Mouse (Mus musculus) CH12.LX (cell line): ENCODE results near the gene Sbno1. TPM values are rescaled to one million over a fixed set of nuclear protein-coding genes. Genes with fewer than 3 reads are reported as not detected.

ENCODE experiments used
- DNase-seq: peaks from one replicate; pipeline ENCODE4 v3.0.0-alpha.2; 2013; ENCODE audit errors: extremely low read depth
- H3K27ac ChIP-seq: 2 replicates; pipeline ENCODE4 v1.5.1; 2012; ENCODE audit warnings: low read depth, mild to moderate bottlenecking, control low read depth, moderate library complexity; ENCODE audit not compliant: insufficient read depth
- H3K27me3 ChIP-seq: replicated peaks from 2 replicates; pipeline ENCODE3; 2012; ENCODE audit warnings: inconsistent platforms
- H3K36me3 ChIP-seq, 2 experiments: replicated peaks in 1 of 2; 2 replicates each; pipeline versions ENCODE3 to v1.6.1; 2012; ENCODE audit warnings: inconsistent platforms in 1 of 2, low read length in 1 of 2, mild to moderate bottlenecking in 1 of 2, mixed read lengths in 1 of 2, moderate library complexity in 1 of 2; ENCODE audit not compliant: control insufficient read depth in 1 of 2, insufficient read depth in 1 of 2
- H3K4me1 ChIP-seq, 2 experiments: 2 replicates each; pipeline ENCODE4 v1.6.1; 2012; ENCODE audit warnings: inconsistent platforms in 1 of 2, moderate library complexity in 1 of 2; ENCODE audit not compliant: insufficient read depth in 2 of 2, control insufficient read depth in 1 of 2
- H3K4me2 ChIP-seq: 2 replicates; pipeline ENCODE4 v1.6.1; 2012; ENCODE audit warnings: low read depth, mild to moderate bottlenecking, control low read depth; ENCODE audit not compliant: poor library complexity, insufficient read depth, severe bottlenecking
- H3K4me3 ChIP-seq, 3 experiments: fragments of 150-350 bp in 1 of 3; sonication (generic) in 1 of 3; replicated peaks in 1 of 3; 2 replicates each; pipeline versions ENCODE3 to v1.5.1; 2011 to 2012; ENCODE audit warnings: low read depth in 2 of 3, low read length in 2 of 3, mild to moderate bottlenecking in 2 of 3, moderate library complexity in 2 of 3, control low read depth in 1 of 3, improper control_type of control experiment in 1 of 3, inconsistent platforms in 1 of 3, mixed read lengths in 1 of 3; ENCODE audit not compliant: poor library complexity in 1 of 3
- H3K79me2 ChIP-seq: replicated peaks from 2 replicates; pipeline ENCODE4 v1.6.1; 2012; ENCODE audit warnings: mild to moderate bottlenecking, moderate library complexity; ENCODE audit not compliant: control insufficient read depth, poor library complexity, insufficient read depth, severe bottlenecking; ENCODE audit errors: extremely low read depth
- H3K9ac ChIP-seq: 2 replicates; pipeline ENCODE4 v1.6.1; 2012; ENCODE audit warnings: low read depth, mild to moderate bottlenecking, control low read depth, moderate library complexity; ENCODE audit not compliant: insufficient read depth
- H3K9me3 ChIP-seq: replicated peaks from 2 replicates; pipeline ENCODE3; 2012; ENCODE audit warnings: low read length, inconsistent platforms, mixed read lengths
- CHD1 ChIP-seq: IDR thresholded peaks from 2 replicates; pipeline ENCODE4 v1.6.1; 2012; ENCODE audit warnings: low read depth, low read length, improper control_type of control experiment, inconsistent platforms
- CHD2 ChIP-seq: IDR thresholded peaks from 2 replicates; pipeline ENCODE4 v1.6.1; 2011; ENCODE audit warnings: low read length, improper control_type of control experiment
- CTCF ChIP-seq, 2 experiments: IDR thresholded peaks in 1 of 2; conservative IDR thresholded peaks in 1 of 2; 2 replicates each; pipeline ENCODE4 v1.5.1; 2011 to 2012; ENCODE audit warnings: low read depth in 2 of 2, low read length in 2 of 2, improper control_type of control experiment in 1 of 2, inconsistent platforms in 1 of 2, mild to moderate bottlenecking in 1 of 2, moderate library complexity in 1 of 2
- EP300 ChIP-seq: IDR thresholded peaks from 2 replicates; pipeline ENCODE4 v1.6.1; 2011; ENCODE audit warnings: low read length, improper control_type of control experiment
- ETS1 ChIP-seq: conservative IDR thresholded peaks from 2 replicates; pipeline ENCODE4 v1.6.1; 2012; ENCODE audit warnings: low read depth, mild to moderate bottlenecking, inconsistent platforms, low read length, improper control_type of control experiment, moderate library complexity
- GABPA ChIP-seq: IDR thresholded peaks from 2 replicates; pipeline ENCODE4 v1.6.1; 2012; ENCODE audit warnings: low read depth, low read length, improper control_type of control experiment, inconsistent platforms; ENCODE audit not compliant: insufficient replicate concordance
- HCFC1 ChIP-seq: IDR thresholded peaks from 2 replicates; pipeline ENCODE4 v1.6.1; 2012; ENCODE audit warnings: low read depth, mild to moderate bottlenecking, inconsistent platforms, low read length, improper control_type of control experiment
- IRF4 ChIP-seq: IDR thresholded peaks from 2 replicates; pipeline ENCODE4 v1.6.1; 2014; ENCODE audit warnings: low read depth, mild to moderate bottlenecking, inconsistent platforms, low read length, improper control_type of control experiment
- JUN ChIP-seq: IDR thresholded peaks from 2 replicates; pipeline ENCODE4 v1.6.1; 2011; ENCODE audit warnings: low read depth, mild to moderate bottlenecking, low read length, improper control_type of control experiment, moderate library complexity; ENCODE audit not compliant: insufficient read depth
- JUND ChIP-seq: conservative IDR thresholded peaks from 2 replicates; pipeline ENCODE4 v1.6.1; 2011; ENCODE audit warnings: low read depth, low read length, improper control_type of control experiment
- KAT2A ChIP-seq: IDR thresholded peaks from 2 replicates; pipeline ENCODE4 v1.6.1; 2012; ENCODE audit warnings: low read length, improper control_type of control experiment, inconsistent platforms; ENCODE audit not compliant: insufficient replicate concordance
- MAFK ChIP-seq: IDR thresholded peaks from 2 replicates; pipeline ENCODE4 v1.6.1; 2011; ENCODE audit warnings: low read length, improper control_type of control experiment; ENCODE audit not compliant: insufficient replicate concordance
- MAX ChIP-seq: IDR thresholded peaks from 2 replicates; pipeline ENCODE4 v1.6.1; 2011; ENCODE audit warnings: low read length, improper control_type of control experiment
- MEF2A ChIP-seq: IDR thresholded peaks from 2 replicates; pipeline ENCODE4 v1.6.1; 2014; ENCODE audit warnings: low read depth, mild to moderate bottlenecking, inconsistent platforms, low read length, improper control_type of control experiment, borderline replicate concordance
- MXI1 ChIP-seq: IDR thresholded peaks from 2 replicates; pipeline ENCODE4 v1.6.1; 2011; ENCODE audit warnings: mild to moderate bottlenecking, low read depth, low read length, improper control_type of control experiment
- NELFE ChIP-seq: IDR thresholded peaks from 2 replicates; pipeline ENCODE4 v1.6.1; 2011; ENCODE audit warnings: low read depth, low read length, improper control_type of control experiment
- NRF1 ChIP-seq: IDR thresholded peaks from 2 replicates; pipeline ENCODE4 v1.6.1; 2014; ENCODE audit warnings: low read depth, mild to moderate bottlenecking, inconsistent platforms, low read length, improper control_type of control experiment, moderate library complexity
- PAX5 ChIP-seq: IDR thresholded peaks from 2 replicates; pipeline ENCODE4 v1.6.1; 2012; ENCODE audit warnings: low read length, inconsistent platforms, mixed read lengths
- POLR2AphosphoS2 ChIP-seq: IDR thresholded peaks from 2 replicates; pipeline ENCODE4 v1.6.1; 2011; ENCODE audit warnings: low read depth, low read length, improper control_type of control experiment
- RAD21 ChIP-seq: IDR thresholded peaks from 2 replicates; pipeline ENCODE4 v1.6.1; 2011; ENCODE audit warnings: low read depth, mild to moderate bottlenecking, low read length, improper control_type of control experiment, moderate library complexity
- SIN3A ChIP-seq: IDR thresholded peaks from 2 replicates; pipeline ENCODE4 v1.6.1; 2012; ENCODE audit warnings: low read length, improper control_type of control experiment, inconsistent platforms
- SMC3 ChIP-seq: IDR thresholded peaks from 2 replicates; pipeline ENCODE4 v1.6.1; 2011; ENCODE audit warnings: low read depth, low read length, improper control_type of control experiment
- TCF12 ChIP-seq: IDR thresholded peaks from 2 replicates; pipeline ENCODE4 v1.6.1; 2014; ENCODE audit warnings: low read depth, mild to moderate bottlenecking, inconsistent platforms, low read length, improper control_type of control experiment
- UBTF ChIP-seq: IDR thresholded peaks from 2 replicates; pipeline ENCODE4 v1.6.1; 2012; ENCODE audit warnings: low read depth, mild to moderate bottlenecking, inconsistent platforms, low read length, improper control_type of control experiment, moderate library complexity
- USF2 ChIP-seq: conservative IDR thresholded peaks from 2 replicates; pipeline ENCODE4 v1.6.1; 2011; ENCODE audit warnings: low read depth, low read length, improper control_type of control experiment
- ZC3H11A ChIP-seq: IDR thresholded peaks from 2 replicates; pipeline ENCODE4 v1.6.1; 2012; ENCODE audit warnings: low read depth, mild to moderate bottlenecking, inconsistent platforms, low read length, improper control_type of control experiment
- ZKSCAN1 ChIP-seq: IDR thresholded peaks from 2 replicates; pipeline ENCODE4 v1.6.1; 2012; ENCODE audit warnings: low read depth, inconsistent platforms, low read length, improper control_type of control experiment, borderline replicate concordance
- ZMIZ1 ChIP-seq: IDR thresholded peaks from 2 replicates; pipeline ENCODE4 v1.6.1; 2012; ENCODE audit warnings: low read depth, mild to moderate bottlenecking, inconsistent platforms, low read length, improper control_type of control experiment
- dilution Hi-C: fragments of 300-500 bp; cut with MboI; formaldehyde crosslinking; loops from 2 replicates; pipeline ENCODE4 v1.14.3; 2020; ENCODE audit warnings: low sequenced_read_pairs; ENCODE audit not compliant: extremely low pct_unique_long_range_greater_than_20kb, extremely low pct_ligation_motif_present
- in situ Hi-C: fragments of 300-500 bp; cut with MboI; formaldehyde crosslinking; loops from 3 replicates; pipeline ENCODE4 v1.14.3; 2019; ENCODE audit warnings: low sequenced_read_pairs, low pct_ligation_motif_present, low pct_unique_long_range_greater_than_20kb, mixed read lengths
- polyA plus RNA-seq: library from polyadenylated mRNA; unstranded; fragments of >175 nt; gene quantifications from 2 replicates; pipeline ENCODE4 v1.2.1, GENCODE M21; 2012; ENCODE audit warnings: low read depth; ENCODE audit not compliant: insufficient read length
- total RNA-seq, 2 experiments: library from RNA; depleted of rRNA; stranded (reverse); fragments of 300-350 nt in 1 of 2; fragments of >200 nt in 1 of 2; gene quantifications; 2 replicates each; pipeline ENCODE4 v1.2.3; 2012 to 2014

The Sbno1 gene
- total and polyA plus RNA-seq, 3 experiments, result 35.0 to 48.5 (median 38.3) TPM

DNA sequence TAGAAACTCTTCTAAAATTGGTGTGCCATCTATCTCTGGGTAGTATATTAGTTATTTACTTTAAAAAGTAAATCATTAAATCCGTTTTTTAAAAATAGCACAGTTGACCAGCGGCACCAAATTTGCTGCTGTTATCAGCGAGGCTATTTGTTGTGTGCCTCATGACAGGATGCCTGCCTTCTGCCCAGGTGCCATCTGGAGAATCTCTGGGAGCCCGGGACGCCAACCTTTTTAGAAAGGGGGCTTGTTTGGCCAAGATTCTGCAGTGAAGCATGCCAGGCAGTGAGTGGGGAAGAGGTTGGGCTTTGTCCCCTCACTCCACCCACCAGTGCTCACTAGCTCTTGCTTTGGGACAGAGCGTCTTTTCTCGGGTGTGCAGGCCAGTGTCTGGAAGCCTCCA, 24.2 kb upstream of the Sbno1 start:
- Histone ChIP-seq H3K9ac (no peak overlapping the region), H3K36me3 (peaks cover 68 to 75% of the 10 kb centered on the region in 2 experiments), H3K27ac (no peak overlapping the region)

DNA sequence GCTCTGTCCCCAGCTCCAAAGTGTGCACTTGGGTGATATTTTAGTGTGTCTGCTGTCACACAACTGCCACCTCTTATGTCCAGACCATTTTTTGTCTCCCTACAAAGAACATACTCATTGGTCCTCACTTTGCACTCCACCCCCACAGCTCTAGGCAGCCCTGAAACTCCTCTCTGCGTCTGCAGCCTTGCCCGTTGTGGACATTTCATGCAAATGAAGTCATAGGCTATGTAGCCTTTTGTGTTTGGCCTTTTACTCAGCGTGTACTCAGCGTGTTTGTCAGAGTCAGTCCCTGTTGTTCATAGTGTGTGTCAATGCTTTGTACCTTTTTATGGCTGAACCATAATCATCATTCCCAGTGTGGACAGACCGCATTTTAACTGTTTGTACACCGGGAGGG, 23.7 kb upstream of the Sbno1 start:
- H3K9ac ChIP-seq, result peak overlapping the region; percentile 27; the same call in 1 of the 2 replicates
- peak overlapping the region; percentile 48 for H3K4me2 ChIP-seq
- DNase-seq, result no peak
- no peaks in the 10 kb centered on the region for H3K9me3 ChIP-seq
- H3K4me3 ChIP-seq, result no peak overlapping the region
- in situ Hi-C loops, result loop anchor here (25.0 kb wide), 1 partner anchor 413 kb away; the partner anchor contains the start of genes Ccdc92 and Zfp664
- H3K4me1 ChIP-seq, result peaks cover 15 to 73% of the 10 kb centered on the region in 2 experiments
- peak overlapping the region; percentile 82 for H3K27ac ChIP-seq
- TF ChIP-seq MXI1, result no peak; the same call in 1 of the 2 replicates
- TF ChIP-seq ZMIZ1, result no peak
- TF ChIP-seq CHD2, result peak; percentile 28; the same call in 1 of the 2 replicates
- TF ChIP-seq NELFE, result no peak
- TF ChIP-seq NRF1, result no peak
- peak; percentile 35; the same call in 1 of the 2 replicates for TF ChIP-seq SIN3A
- TF ChIP-seq HCFC1, result no peak
- TF ChIP-seq ZKSCAN1, result no peak
- TF ChIP-seq USF2, result no peak
- no peak for TF ChIP-seq RAD21
- TF ChIP-seq PAX5, result no peak
- no peak for TF ChIP-seq UBTF
- no peak; the same call in 1 of the 2 replicates for TF ChIP-seq ETS1
- 0 out of 2 replicates have a peak, but pooled peaks have one; percentile 14 for TF ChIP-seq MEF2A
- TF ChIP-seq KAT2A, result no peak
- TF ChIP-seq JUND, result no peak
- no peak for TF ChIP-seq JUN
- no peak for TF ChIP-seq GABPA
- no peak for TF ChIP-seq IRF4
- TF ChIP-seq CHD1, result no peak
- TF ChIP-seq MAFK, result no peak
- no peak for TF ChIP-seq POLR2AphosphoS2
- TF ChIP-seq EP300, result no peak
- TF ChIP-seq SMC3, result no peak
- TF ChIP-seq TCF12, result no peak
- TF ChIP-seq CTCF (conservative IDR thresholded peaks at IDR 0.05 in 1 of 2, IDR thresholded peaks at IDR 0.05 in 1 of 2; ENCODE audit: low read depth in 2 of 2, low read length in 2 of 2), result no peak
- TF ChIP-seq, all 38 proteins: peak for 3
- no peaks in the 10 kb centered on the region for H3K27me3 ChIP-seq
- dilution Hi-C loops, result no loop called here
- peaks cover 63 to 70% of the 10 kb centered on the region in 2 experiments for H3K36me3 ChIP-seq
- peaks cover 90% of the 10 kb centered on the region for H3K79me2 ChIP-seq

More for the DNA sequence above, 24.2 kb upstream of the Sbno1 start:
- H3K4me2 ChIP-seq, result no peak overlapping the region
- DNase-seq, result no peak
- TF ChIP-seq CTCF (conservative IDR thresholded peaks at IDR 0.05 in 1 of 2, IDR thresholded peaks at IDR 0.05 in 1 of 2; ENCODE audit: low read depth in 2 of 2, low read length in 2 of 2) (no peak), KAT2A (no peak), MAX (no peak), JUN (no peak), POLR2AphosphoS2 (no peak), ZKSCAN1 (no peak), USF2 (no peak), CHD1 (no peak), ZC3H11A (no peak), UBTF (no peak), GABPA (no peak)
- in situ Hi-C loops, result no loop called here
- H3K4me1 ChIP-seq, result peaks cover 15 to 70% of the 10 kb centered on the region in 2 experiments
- H3K9me3 ChIP-seq, result no peaks in the 10 kb centered on the region
- no peak overlapping the region for H3K4me3 ChIP-seq
- dilution Hi-C loops, result no loop called here
- H3K79me2 ChIP-seq, result peaks cover 90% of the 10 kb centered on the region
- H3K27me3 ChIP-seq, result no peaks in the 10 kb centered on the region
